Mouse (Mus musculus) mouse embryonic stem cell (cell line): ENCODE measurements around the gene AC124108.1.

ENCODE experiments used
- in situ Hi-C, 2 experiments: fragments of 300-500 bp; cut with MboI; formaldehyde crosslinking; loops; 1 replicate in 1 of 2; 3 replicates in 1 of 2; pipeline ENCODE4 v1.14.3; 2019 to 2020; ENCODE audit warnings: low sequenced_read_pairs in 2 of 2, low pct_unique_long_range_greater_than_20kb in 1 of 2, mixed read lengths in 1 of 2; ENCODE audit not compliant: unreplicated experiment in 1 of 2

The AC124108.1 gene

GRCm38 (mm10) chr1:132197666-132198065 is 6.4 kb downstream of the AC124108.1 start:
- in situ Hi-C loops = no loop called here

- in situ Hi-C loops = no loop called here
Measured at GRCm38 (mm10) chr1:132198401-132199071, 7.3 kb downstream of the AC124108.1 start.

- in situ Hi-C loops = no loop called here
Measured at GRCm38 (mm10) chr1:132199244-132199643, 8.0 kb downstream of the AC124108.1 start.

GRCm38 (mm10) chr1:132199934-132200333 is 8.7 kb downstream of the AC124108.1 start:
- in situ Hi-C loops = no loop called here

DNA sequence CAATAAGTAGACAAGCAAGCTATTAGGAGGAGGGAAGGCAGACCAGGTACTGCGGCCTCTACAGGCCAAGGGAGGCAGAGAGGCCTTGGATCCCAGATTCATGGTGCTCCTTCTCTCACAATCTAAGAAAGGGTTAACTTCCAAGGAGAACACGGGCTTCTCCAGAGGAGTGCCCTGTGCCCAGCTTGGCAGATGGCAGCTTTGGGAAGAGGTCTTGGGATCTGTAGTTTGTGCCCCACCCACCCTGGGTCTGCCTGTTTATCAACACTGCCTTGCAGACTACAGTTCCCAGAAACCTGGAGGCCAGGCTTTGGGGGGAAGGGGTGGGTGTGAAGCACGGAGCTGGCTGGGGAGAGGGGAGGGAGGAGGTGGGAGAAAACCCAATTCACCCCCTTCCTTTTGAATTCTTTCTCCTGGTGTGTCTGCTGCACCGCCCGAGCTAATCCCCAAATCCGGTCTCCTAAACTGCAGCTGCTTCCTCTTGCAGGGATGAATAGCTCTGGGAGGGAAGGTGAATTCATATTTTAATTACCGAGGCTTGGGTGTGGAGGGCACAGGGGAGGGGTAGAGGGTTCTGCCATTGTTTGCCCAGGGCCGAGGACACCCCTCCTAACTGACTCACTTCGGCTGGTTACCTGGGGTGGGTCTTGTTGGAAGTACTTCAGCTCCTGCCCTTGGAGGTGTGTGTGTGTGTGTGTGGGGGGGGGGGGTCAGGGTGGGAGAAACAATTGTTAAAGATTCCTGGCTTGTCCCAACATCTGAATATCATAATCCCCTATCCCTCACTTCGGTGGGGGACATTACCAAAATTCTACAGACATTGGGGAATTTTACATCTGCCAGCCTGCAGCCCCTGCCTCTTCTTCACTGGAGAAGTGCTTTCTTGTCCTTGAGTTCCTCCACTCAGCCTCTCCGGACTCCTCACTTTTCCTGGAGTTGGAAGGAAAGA is 9.6 kb downstream of the AC124108.1 start:
- in situ Hi-C loops = no loop called here

GRCm38 (mm10) chr1:132201511-132201860 is 10.2 kb downstream of the AC124108.1 start:
- in situ Hi-C loops = no loop called here

GRCm38 (mm10) chr1:132201936-132202335 is 10.7 kb downstream of the AC124108.1 start:
- in situ Hi-C loops = no loop called here

- in situ Hi-C loops = no loop called here
Measured at GRCm38 (mm10) chr1:132202771-132203170, 11.5 kb downstream of the AC124108.1 start.

- in situ Hi-C loops = no loop called here
Measured at GRCm38 (mm10) chr1:132205958-132206357, 14.7 kb downstream of the AC124108.1 start.

DNA sequence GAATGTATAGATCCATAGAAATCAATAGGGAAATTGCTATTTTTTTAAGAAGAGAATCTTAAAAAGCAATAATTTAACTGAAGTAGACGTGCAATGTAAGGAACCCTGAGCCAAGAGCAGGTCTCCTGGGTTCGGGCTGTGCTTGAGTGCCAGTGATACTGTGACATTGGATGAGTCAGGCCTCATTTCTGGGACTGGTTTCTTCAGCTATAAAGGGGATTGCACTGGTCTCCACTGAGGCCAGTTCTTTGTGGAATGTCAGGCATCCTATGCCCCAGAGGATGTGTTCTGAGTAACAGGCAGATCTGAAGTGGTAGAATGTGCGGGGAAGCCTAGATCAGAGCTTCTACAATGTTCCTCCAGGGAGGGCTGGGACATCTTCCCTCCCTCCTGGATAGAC is 15.6 kb downstream of the AC124108.1 start:
- in situ Hi-C loops = no loop called here

DNA sequence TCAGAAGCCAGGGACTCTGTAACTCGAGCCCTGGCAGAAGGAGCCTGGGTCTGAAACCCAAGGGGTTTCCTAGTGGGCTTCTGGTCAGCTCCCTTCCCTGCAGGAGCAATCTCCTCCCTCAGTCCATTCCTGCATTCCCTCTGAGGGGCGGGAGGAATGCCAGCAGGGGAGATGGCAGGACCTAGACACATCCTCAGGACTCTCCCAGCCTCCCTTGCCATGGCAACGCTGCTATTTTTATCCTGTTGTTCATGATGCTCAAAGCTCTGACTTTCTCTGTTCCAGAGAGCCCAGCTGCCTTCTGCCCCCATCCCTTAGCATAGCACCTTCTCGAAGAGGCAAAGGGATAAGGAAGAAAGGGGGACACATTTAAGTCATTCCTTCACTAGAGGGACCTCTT is 16.9 kb downstream of the AC124108.1 start:
- in situ Hi-C loops = no loop called here

DNA sequence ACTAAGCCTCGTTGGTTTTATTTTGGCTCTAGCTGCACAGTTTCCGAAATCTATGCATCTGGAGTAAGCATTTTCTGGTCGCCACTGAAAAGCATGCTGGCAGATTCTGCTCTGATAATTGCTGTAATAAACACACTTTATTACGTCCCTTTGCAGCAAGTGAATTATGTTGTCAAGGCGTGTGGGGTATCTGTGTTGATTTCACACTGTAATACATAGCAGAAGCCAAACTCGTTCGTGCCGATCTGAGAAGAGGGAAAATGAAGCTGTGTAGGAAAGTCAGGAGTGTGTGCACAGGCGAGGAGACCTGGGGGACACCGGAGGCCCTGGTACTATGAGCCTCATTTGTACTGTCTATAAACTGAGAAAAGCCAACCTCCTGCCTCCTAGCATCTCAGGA is 18.1 kb downstream of the AC124108.1 start:
- in situ Hi-C loops = no loop called here

DNA sequence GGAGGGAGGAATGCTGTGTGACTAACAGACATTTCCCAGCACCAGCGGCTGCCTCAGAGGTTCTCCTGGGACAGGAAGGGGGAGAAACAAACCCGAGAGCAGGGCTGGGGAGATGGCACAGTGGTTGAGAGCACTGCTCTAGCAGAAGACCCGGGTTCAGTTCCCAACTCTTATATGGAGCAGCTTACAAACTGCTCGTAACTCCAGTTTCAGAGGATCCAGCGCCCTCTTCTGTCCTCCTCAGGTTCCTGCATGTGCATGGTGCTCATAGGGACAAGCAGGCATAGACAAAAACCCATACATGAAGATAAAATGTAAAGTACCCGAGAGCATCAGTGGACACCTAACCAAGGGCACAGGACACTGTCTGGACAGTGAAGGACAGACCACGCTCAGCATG is 19.7 kb downstream of the AC124108.1 start:
- in situ Hi-C loops = no loop called here

DNA sequence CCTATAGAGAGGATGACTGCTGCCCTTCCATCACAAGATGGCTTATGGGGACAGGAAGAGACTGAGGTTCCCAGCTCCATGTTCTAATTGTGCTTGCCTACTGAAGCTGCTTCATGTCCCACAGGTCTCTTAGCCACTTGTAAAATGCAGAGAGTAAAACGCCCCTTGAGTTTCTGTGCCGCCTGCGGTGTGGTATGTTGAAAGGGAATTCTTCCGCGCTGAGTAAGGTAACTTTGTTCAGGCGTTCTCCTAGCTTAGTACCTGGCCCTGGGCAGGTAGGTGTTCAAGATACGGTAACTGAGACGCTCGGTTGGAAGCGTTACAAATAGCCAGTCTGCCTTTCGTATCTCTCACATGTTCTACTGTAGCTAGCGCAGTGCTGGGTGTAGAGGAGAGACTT is 20.4 kb downstream of the AC124108.1 start:
- in situ Hi-C loops = no loop called here

DNA sequence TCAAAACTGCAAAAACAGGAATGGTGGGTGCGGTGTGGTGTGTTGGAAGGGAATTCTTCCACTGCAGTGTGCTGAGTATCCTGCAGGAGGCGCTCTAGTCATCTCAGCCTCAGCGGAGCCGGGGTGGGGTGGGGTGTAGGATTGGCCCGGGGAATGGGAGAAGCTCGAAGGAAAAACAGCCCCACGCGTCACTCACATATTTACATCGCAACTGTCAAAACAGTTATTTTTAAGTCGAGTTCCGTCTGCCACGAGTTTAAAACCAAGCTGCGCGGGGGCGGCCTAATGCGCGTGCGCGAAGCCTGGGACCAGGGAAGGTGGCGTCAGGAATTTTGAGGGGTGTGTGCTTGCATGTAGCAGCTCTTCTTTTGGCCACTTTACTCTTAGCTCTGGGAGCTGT is 21.0 kb downstream of the AC124108.1 start:
- in situ Hi-C loops = no loop called here

GRCm38 (mm10) chr1:132213076-132213475 is 21.8 kb downstream of the AC124108.1 start:
- in situ Hi-C loops = no loop called here

- in situ Hi-C loops = loop anchor here (5.0 kb wide), 1 partner anchor 54 kb away; no protein-coding TSS in a partner anchor
Measured at GRCm38 (mm10) chr1:132216276-132216675, 25.0 kb downstream of the AC124108.1 start.

- in situ Hi-C loops = no loop called here
Measured at GRCm38 (mm10) chr1:132221627-132222026, 30.4 kb downstream of the AC124108.1 start.

GRCm38 (mm10) chr1:132222166-132222565 is 30.9 kb downstream of the AC124108.1 start:
- in situ Hi-C loops = no loop called here
